Mouse (Mus musculus) neural tube, embryonic 11.5 days (tissue): ENCODE measurements around the gene Cpm. TPM values are rescaled to one million over a fixed set of nuclear protein-coding genes. Genes with fewer than 3 reads are reported as not detected.

Experiments
- ATAC-seq: fragments of 200-750 bp; cut with Nextera tagmentation; 2 replicates; pipeline ENCODE4 v1.8.0; 2017; ENCODE audit warnings: moderate number of reproducible peaks, mild to moderate bottlenecking, moderate TSS enrichment, moderate library complexity; ENCODE audit not compliant: insufficient read depth, low FRiP score, low TSS enrichment
- DNase-seq: peaks from one replicate; pipeline ENCODE4 v3.0.0-alpha.2; 2015; ENCODE audit warnings: low spot score
- H3K27ac ChIP-seq: fragments of 300-500 bp; sonication (generic); 2 replicates; pipeline ENCODE4 v1.5.1; 2014; ENCODE audit warnings: low read depth, mild to moderate bottlenecking, low read length
- H3K27me3 ChIP-seq: fragments of 300-500 bp; sonication (generic); 2 replicates; pipeline ENCODE4 v1.6.1; 2014; ENCODE audit warnings: mild to moderate bottlenecking, low read length, mixed read lengths; ENCODE audit not compliant: control insufficient read depth, insufficient read depth
- H3K36me3 ChIP-seq: fragments of 300-500 bp; sonication (generic); 2 replicates; pipeline ENCODE4 v1.6.1; 2014; ENCODE audit warnings: mild to moderate bottlenecking, low read length, moderate library complexity, mixed read lengths; ENCODE audit not compliant: control insufficient read depth, insufficient read depth
- H3K4me1 ChIP-seq: fragments of 300-500 bp; sonication (generic); 2 replicates; pipeline ENCODE4 v1.6.1; 2014; ENCODE audit warnings: low read length, mixed read lengths; ENCODE audit not compliant: control insufficient read depth, insufficient read depth
- H3K4me2 ChIP-seq: fragments of 300-500 bp; sonication (generic); 2 replicates; pipeline ENCODE4 v1.6.1; 2014; ENCODE audit warnings: low read depth, mild to moderate bottlenecking, moderate library complexity
- H3K4me3 ChIP-seq: fragments of 300-500 bp; sonication (generic); 2 replicates; pipeline ENCODE4 v1.5.1; 2014; ENCODE audit warnings: low read depth, low read length
- H3K9ac ChIP-seq: fragments of 300-500 bp; sonication (generic); 2 replicates; pipeline ENCODE4 v1.6.1; 2014; ENCODE audit warnings: mild to moderate bottlenecking, low read length
- H3K9me3 ChIP-seq: fragments of 300-500 bp; sonication (generic); 2 replicates; pipeline ENCODE4 v1.6.1; 2016; ENCODE audit warnings: low read length; ENCODE audit not compliant: control insufficient read depth
- WGBS: fragments of 180-500 bp; shearing (Covaris S2); extraction: QIAGEN DNeasy Blood & Tissue Kit; methylation state at CpG from one replicate; pipeline ENCODE4 v1.1.7; 2014; 5-methylcytosine and 5-hydroxymethylcytosine counted together
- polyA plus RNA-seq: library from polyadenylated mRNA; unstranded; fragments of >200 nt; fragmentation: Nextera tagmentation; extraction: Ambion mirVana; gene quantifications from 2 replicates; pipeline ENCODE4 v1.2.1, GENCODE M21; 2014

The Cpm gene
- polyA plus RNA-seq, 1 experiment from 2014 or later = 21.1 TPM

DNA sequence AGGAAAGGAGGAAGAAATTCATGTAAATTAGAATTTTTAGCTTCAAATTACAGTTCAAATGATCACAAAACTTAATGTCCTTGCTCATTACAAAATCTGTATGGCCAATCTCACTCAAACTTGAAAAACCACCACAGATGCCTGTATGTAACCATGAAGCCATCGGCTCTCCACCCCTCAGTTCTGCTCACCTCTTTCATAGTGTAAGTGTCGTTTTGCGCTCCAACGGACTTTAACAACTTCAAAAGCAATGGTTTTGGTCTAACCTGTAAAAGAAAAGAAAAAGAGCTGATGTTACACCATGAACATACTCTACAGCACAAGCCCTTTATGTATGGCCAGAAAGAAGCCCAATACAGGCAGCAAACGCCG, 75.7 kb downstream of the Cpm start:
- 98% methylated on average over 6 of the region's 6 CpGs for WGBS
- Histone ChIP-seq H3K27me3 (no peaks in the 10 kb centered on the region), H3K4me1 (peaks cover 9% of the 10 kb centered on the region; the same call in 1 of the 2 replicates)

DNA sequence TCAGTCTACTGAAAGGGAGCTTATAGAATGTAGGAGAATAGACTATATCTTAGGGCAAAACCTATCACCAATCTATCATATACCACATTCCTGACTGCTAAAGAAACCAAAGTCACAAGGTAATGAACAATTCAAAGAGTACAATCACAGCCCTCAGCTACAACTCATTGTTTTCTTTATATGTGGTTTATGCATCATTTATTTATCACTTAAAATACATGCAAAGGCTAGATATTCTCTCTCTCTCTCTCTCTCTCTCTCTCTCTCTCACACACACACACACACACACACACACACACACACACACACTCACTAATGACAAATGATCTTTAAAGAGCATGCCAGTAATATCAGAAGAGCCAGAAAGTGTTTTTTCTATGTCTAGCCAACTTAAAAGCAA, 76.5 kb downstream of the Cpm start:
- Histone ChIP-seq H3K4me2 (no peak overlapping the region), H3K4me1 (peaks cover 9% of the 10 kb centered on the region; the same call in 1 of the 2 replicates), H3K9me3 (no peaks in the 10 kb centered on the region), H3K4me3 (no peak overlapping the region), H3K9ac (no peak overlapping the region), H3K36me3 (peaks cover 20% of the 10 kb centered on the region), H3K27me3 (no peaks in the 10 kb centered on the region), H3K27ac (no peak overlapping the region)
- DNase-seq (no peak), ATAC-seq (no peak)

More for the DNA sequence above, 75.7 kb downstream of the Cpm start:
- no peak for ATAC-seq
- DNase-seq = no peak
- no peak overlapping the region for H3K27ac ChIP-seq
- no peaks in the 10 kb centered on the region for H3K9me3 ChIP-seq
- peaks cover 21% of the 10 kb centered on the region for H3K36me3 ChIP-seq
- no peak overlapping the region for H3K4me3 ChIP-seq
- no peak overlapping the region for H3K9ac ChIP-seq
- no peak overlapping the region for H3K4me2 ChIP-seq

DNA sequence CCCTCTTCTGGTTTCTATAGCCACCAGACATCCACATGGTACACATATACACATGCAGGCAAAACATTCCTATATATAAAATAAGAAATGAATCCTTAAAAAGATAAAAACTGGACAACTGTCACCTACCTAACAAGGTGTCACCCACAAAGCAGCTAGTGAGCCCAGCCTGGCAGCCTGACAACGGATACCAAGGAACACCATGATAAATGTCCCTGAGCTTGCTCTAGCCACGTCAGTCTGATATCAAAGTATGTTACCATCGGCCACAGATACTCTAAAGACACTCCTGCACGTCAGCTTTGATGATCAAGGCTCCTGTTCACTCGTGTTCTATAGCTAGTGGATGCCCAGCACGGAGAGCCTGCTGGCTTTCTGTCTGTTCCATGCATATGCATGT, 77.1 kb downstream of the Cpm start:
- Histone ChIP-seq H3K9me3 (no peaks in the 10 kb centered on the region), H3K36me3 (peaks cover 20% of the 10 kb centered on the region), H3K4me1 (peaks cover 13% of the 10 kb centered on the region; the same call in 1 of the 2 replicates), H3K9ac (no peak overlapping the region), H3K4me2 (no peak overlapping the region), H3K27me3 (no peaks in the 10 kb centered on the region), H3K4me3 (no peak overlapping the region), H3K27ac (no peak overlapping the region)
- ATAC-seq = no peak
- 89% methylated on average over 6 of the region's 6 CpGs for WGBS
- DNase-seq = no peak

DNA sequence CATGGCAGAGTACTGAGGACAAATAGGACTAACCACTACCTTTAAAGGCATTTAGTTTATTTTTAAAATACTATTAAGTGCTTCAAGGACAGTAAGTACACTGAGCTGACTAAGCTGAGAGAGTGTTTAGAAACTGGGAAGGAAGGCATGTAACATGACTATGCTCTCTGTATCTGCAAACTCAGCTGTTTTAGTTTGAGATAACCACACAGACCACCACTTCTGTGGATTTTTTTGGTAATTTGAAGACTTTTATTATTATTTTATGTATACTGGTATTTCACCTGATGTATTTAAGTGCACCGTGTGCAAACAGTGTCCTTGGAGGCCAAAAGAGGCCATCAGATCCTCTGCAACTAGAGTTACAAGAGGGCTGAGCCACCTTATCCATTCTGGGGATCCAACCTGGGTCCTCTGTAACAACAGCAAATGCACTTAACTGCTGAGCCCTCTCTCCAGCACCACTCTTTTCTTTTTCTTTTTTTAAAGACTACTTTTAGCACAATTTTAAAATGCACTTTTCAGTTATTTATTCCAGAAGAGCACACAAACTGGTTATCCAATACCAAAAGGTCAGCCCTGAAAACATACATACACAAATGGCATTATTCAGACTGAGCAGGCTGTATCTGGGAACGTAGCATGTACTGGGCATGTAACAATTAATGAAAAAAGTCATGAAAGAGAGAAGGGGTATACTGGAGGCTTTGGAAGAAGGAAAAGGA, 78.0 kb downstream of the Cpm start:
- Histone ChIP-seq H3K4me1 (peaks cover 13% of the 10 kb centered on the region; the same call in 1 of the 2 replicates), H3K4me2 (no peak overlapping the region), H3K27ac (no peak overlapping the region), H3K36me3 (peaks cover 14% of the 10 kb centered on the region), H3K9me3 (no peaks in the 10 kb centered on the region), H3K9ac (no peak overlapping the region), H3K27me3 (no peaks in the 10 kb centered on the region), H3K4me3 (no peak overlapping the region)
- DNase-seq = no peak
- ATAC-seq = no peak
- 97% methylated on average over 2 of the region's 2 CpGs for WGBS

DNA sequence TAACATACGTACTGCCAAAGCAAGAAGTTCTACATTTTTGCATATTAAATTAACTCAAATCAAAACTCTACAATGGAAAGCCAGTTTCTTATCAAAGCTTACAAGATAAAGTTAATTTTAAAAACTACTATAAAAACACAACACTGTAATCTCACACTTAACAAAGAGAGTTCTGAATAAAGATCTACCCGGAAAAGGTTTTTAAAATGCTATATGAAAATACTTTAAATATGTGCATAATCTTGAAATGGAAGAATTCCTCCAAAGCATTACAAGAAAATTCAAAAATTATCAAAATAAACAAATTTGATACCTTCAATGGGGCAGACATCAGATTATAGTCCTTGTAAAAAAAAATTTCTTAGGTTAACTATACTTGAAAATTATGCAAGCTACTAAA, 79.1 kb downstream of the Cpm start:
- Histone ChIP-seq H3K9ac (no peak overlapping the region), H3K4me1 (peaks cover 13% of the 10 kb centered on the region; the same call in 1 of the 2 replicates), H3K27ac (no peak overlapping the region), H3K27me3 (no peaks in the 10 kb centered on the region), H3K9me3 (no peaks in the 10 kb centered on the region), H3K4me3 (no peak overlapping the region), H3K4me2 (no peak overlapping the region), H3K36me3 (peaks cover 11% of the 10 kb centered on the region)
- WGBS = 98% methylated on average over 2 of the region's 2 CpGs
- DNase-seq = no peak
- no peak for ATAC-seq

DNA sequence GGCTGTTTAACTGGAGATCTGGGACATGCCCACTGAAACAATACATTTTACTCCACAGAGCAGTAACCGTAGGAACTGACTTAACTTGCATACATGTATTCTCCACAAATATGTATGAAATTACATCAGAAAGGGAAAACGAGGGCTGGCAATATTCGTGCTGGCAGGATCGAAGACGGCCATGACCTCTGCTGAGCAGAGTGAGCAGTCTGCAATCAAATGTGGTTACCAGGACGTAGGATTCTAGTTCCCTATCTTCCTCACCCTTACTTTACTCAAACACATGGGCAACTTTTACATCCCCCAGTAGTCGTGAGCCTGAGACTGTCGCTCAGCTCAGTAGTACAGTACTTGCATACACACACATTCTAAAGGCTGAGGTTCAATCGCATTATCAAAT, 79.6 kb downstream of the Cpm start:
- peak overlapping the region; percentile 51 for H3K4me3 ChIP-seq

DNA sequence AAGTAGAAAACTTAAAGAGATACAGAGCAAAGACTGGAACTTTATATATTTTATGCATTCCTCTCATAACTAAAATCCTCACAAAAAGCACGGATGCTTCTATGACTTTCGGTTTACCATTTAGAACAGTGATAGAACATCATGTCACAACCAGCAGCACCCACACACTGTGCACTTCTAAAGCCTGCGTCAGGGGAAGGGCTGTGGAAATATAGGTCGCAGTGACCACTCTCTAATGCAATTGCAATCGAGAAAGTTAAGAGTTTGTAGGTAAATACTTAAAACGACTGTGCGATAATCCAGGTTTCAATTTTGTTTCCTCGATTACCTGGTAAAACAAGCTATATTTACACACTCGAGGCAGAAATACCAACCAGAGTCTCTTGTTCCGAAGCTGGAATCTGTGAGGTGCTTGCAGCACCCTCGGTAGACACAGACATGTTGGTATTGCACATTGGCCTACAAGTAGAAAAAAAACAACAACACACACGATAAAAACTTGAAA, 80.1 kb downstream of the Cpm start:
- Histone ChIP-seq H3K9me3 (no peaks in the 10 kb centered on the region), H3K9ac (peak overlapping the region; percentile 85), H3K27me3 (no peaks in the 10 kb centered on the region), H3K36me3 (peaks cover 10% of the 10 kb centered on the region), H3K4me2 (peak overlapping the region; percentile 67), H3K4me1 (peaks cover 13% of the 10 kb centered on the region; the same call in 1 of the 2 replicates), H3K27ac (no peak overlapping the region), H3K4me3 (peak overlapping the region; percentile 51)
- WGBS = 59% methylated on average over 12 of the region's 12 CpGs
- ATAC-seq (no peak), DNase-seq (no peak)

More for the DNA sequence above, 79.6 kb downstream of the Cpm start:
- Histone ChIP-seq H3K27me3 (no peaks in the 10 kb centered on the region), H3K4me1 (peaks cover 13% of the 10 kb centered on the region; the same call in 1 of the 2 replicates), H3K4me2 (peak overlapping the region; percentile 4; the same call in 1 of the 2 replicates), H3K36me3 (peaks cover 11% of the 10 kb centered on the region), H3K9ac (no peak overlapping the region), H3K9me3 (no peaks in the 10 kb centered on the region), H3K27ac (no peak overlapping the region)
- ATAC-seq = no peak
- DNase-seq = no peak
- WGBS = 91% methylated on average over 9 of the region's 9 CpGs

DNA sequence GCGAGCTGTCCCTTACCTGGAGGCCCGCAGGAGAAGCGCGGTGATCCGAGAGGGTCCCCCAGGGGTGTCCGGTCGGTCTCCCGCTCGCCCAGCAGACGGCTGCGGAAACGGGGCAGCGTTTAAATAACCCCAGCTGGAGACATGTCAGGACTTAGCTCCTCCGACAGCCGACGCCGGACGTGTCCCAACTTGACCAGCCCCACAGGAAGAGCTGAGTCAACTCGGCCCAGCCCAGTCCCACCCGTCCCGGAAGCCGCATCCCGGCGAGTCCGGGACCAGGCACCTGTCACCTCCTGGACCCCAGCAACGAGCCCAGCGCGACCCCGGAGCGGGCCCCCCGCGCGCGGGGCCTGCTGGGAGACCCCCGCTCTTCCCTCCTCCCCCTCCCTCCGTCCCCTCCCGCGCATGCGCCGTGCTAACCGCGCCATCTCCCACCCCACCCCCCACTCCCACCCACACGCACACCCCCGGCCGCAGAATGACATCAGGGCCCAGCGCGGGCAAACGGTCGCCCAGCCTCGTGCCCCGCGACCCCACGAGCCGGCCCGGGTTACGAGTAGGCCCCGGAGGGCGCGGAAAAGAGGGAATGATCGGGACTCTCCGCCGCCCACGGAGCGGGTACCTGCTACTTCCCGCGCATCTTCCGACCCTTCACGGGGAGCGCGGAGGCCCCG, 80.8 kb downstream of the Cpm start:
- H3K4me2 ChIP-seq = peak overlapping the region; percentile 67
- DNase-seq (peak; percentile 89), ATAC-seq (peak; percentile 85)
- H3K27ac ChIP-seq = peak overlapping the region; percentile 84
- H3K9me3 ChIP-seq = no peaks in the 10 kb centered on the region
- H3K4me1 ChIP-seq = peaks cover 13% of the 10 kb centered on the region; the same call in 1 of the 2 replicates
- H3K27me3 ChIP-seq = no peaks in the 10 kb centered on the region
- peak overlapping the region; percentile 85 for H3K9ac ChIP-seq
- peak overlapping the region; percentile 51 for H3K4me3 ChIP-seq
- under 1% methylated on average over 68 of the region's 71 CpGs for WGBS
- peaks cover 7% of the 10 kb centered on the region; the same call in 1 of the 2 replicates for H3K36me3 ChIP-seq
